Mouse (Mus musculus): ENCODE data around the gene Slc6a17. TPM values are rescaled to one million over a fixed set of nuclear protein-coding genes. Genes with fewer than 3 reads are reported as not detected.

The Slc6a17 gene
- polyA plus RNA-seq, 1 experiment from 2014 or later: 1.7 TPM

DNA sequence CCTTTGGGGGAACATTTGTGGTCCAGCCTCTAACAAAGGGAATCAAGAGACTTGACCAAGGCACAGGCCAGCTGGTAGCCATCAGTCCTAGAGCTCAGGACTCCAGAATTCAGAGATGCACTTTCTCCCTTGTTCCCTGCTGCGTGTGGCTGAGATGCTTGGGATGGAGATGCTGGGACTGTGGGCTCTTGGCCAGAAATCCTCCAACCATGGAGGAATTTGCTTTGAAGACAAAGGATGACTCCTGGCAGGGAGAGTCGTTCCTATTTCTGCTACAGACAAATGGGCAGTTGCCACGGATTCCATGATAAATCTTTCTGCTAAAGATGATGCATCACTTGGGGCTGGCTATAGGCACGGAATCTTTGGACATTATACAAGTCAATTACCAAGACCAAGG, 15.7 kb upstream of the Slc6a17 start:
- H3K36me3 ChIP-seq (ENCODE audit: control insufficient read depth, insufficient read depth, low read length): no peaks in the 10 kb centered on the region
- no peak overlapping the region for H3K9ac ChIP-seq (ENCODE audit: low read length)
- 56% methylated on average over 4 of the region's 4 CpGs for WGBS
- no peak for ATAC-seq (ENCODE audit: low FRiP score, low TSS enrichment)
- no peak for DNase-seq (ENCODE audit: low spot score)
- no peak overlapping the region for H3K4me2 ChIP-seq (replicated peaks; ENCODE audit: low read depth)
- no peak overlapping the region for H3K27ac ChIP-seq (replicated peaks)
- no peak overlapping the region for H3K4me3 ChIP-seq (ENCODE audit: low read depth, low read length)
- no peaks in the 10 kb centered on the region for H3K9me3 ChIP-seq (ENCODE audit: control insufficient read depth, low read length)
- TF ChIP-seq CTCF (IDR thresholded peaks at IDR 0.05; ENCODE audit: low read depth): no peak
- TF ChIP-seq EP300 (optimal IDR thresholded peaks at IDR 0.05): no peak
- no peaks in the 10 kb centered on the region for H3K27me3 ChIP-seq (ENCODE audit: control insufficient read depth, insufficient read depth, low read length)
- H3K4me1 ChIP-seq (replicated peaks; ENCODE audit: control insufficient read depth, insufficient read depth): no peaks in the 10 kb centered on the region

- H3K27ac ChIP-seq (replicated peaks): no peak overlapping the region
- 73% methylated on average over 5 of the region's 5 CpGs for WGBS
- TF ChIP-seq CTCF (IDR thresholded peaks at IDR 0.05; ENCODE audit: low read depth): no peak
- TF ChIP-seq EP300 (optimal IDR thresholded peaks at IDR 0.05): no peak
Observed at GRCm38 (mm10) chr3:107530581-107530980, 12.8 kb upstream of the Slc6a17 start.

GRCm38 (mm10) chr3:107529182-107529581, 11.4 kb upstream of the Slc6a17 start:
- WGBS: 71% methylated on average over 5 of the region's 5 CpGs

More at GRCm38 (mm10) chr3:107530581-107530980, 12.8 kb upstream of the Slc6a17 start:
- Histone ChIP-seq H3K27me3 (ENCODE audit: control insufficient read depth, insufficient read depth, low read length) (no peaks in the 10 kb centered on the region), H3K4me1 (replicated peaks; ENCODE audit: control insufficient read depth, insufficient read depth) (no peaks in the 10 kb centered on the region), H3K9ac (ENCODE audit: low read length) (no peak overlapping the region), H3K4me2 (replicated peaks; ENCODE audit: low read depth) (no peak overlapping the region), H3K4me3 (ENCODE audit: low read depth, low read length) (no peak overlapping the region), H3K9me3 (ENCODE audit: control insufficient read depth, low read length) (no peaks in the 10 kb centered on the region), H3K36me3 (ENCODE audit: control insufficient read depth, insufficient read depth, low read length) (no peaks in the 10 kb centered on the region)
- DNase-seq (ENCODE audit: low spot score) (no peak), ATAC-seq (ENCODE audit: low FRiP score, low TSS enrichment) (no peak)

DNA sequence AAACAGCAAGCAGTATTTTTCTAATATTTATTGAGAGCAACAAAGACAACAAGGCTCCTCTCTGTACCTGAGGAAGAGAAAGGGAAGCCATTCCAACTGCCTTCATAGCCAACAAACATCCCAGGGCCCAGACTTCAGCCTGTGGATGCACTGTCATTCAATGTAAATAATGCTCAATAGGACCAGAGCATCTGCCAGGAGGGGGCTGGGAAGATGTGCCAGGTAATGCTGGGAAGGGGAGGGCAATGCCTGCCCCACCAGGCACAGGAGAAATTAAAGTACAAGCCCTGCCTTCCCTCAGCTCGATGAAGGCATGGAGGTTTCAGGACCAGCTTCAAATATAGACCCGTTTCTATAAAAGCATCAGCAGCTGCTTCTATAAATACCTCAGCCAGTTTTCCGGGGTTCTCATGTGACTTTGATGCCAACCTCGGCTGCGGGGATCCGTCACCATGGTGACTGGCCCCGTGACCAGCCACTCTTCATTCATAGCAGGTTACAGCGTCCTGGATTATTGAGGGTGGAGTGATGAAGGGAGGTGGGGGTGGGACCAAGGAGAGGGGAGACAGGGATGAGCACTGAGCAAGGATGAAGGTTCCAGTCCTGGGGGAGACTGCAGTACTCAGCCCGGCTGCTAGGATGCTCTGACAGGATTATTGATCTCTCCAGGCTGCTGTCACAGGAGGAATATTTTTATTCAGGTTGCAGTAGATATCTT, 10.7 kb upstream of the Slc6a17 start:
- no peak for ATAC-seq (ENCODE audit: low FRiP score, low TSS enrichment)
- 20% methylated on average over 9 of the region's 9 CpGs for WGBS
- TF ChIP-seq CTCF (IDR thresholded peaks at IDR 0.05; ENCODE audit: low read depth) (no peak), EP300 (optimal IDR thresholded peaks at IDR 0.05) (no peak)
- Histone ChIP-seq H3K36me3 (ENCODE audit: control insufficient read depth, insufficient read depth, low read length) (no peaks in the 10 kb centered on the region), H3K27ac (replicated peaks) (no peak overlapping the region), H3K4me1 (replicated peaks; ENCODE audit: control insufficient read depth, insufficient read depth) (no peaks in the 10 kb centered on the region), H3K9me3 (ENCODE audit: control insufficient read depth, low read length) (no peaks in the 10 kb centered on the region), H3K4me3 (ENCODE audit: low read depth, low read length) (no peak overlapping the region), H3K27me3 (ENCODE audit: control insufficient read depth, insufficient read depth, low read length) (no peaks in the 10 kb centered on the region), H3K9ac (ENCODE audit: low read length) (no peak overlapping the region), H3K4me2 (replicated peaks; ENCODE audit: low read depth) (no peak overlapping the region)
- DNase-seq (ENCODE audit: low spot score): no peak

More at GRCm38 (mm10) chr3:107529182-107529581, 11.4 kb upstream of the Slc6a17 start:
- no peak overlapping the region for H3K4me2 ChIP-seq (replicated peaks; ENCODE audit: low read depth)
- no peaks in the 10 kb centered on the region for H3K36me3 ChIP-seq (ENCODE audit: control insufficient read depth, insufficient read depth, low read length)
- no peaks in the 10 kb centered on the region for H3K4me1 ChIP-seq (replicated peaks; ENCODE audit: control insufficient read depth, insufficient read depth)
- H3K4me3 ChIP-seq (ENCODE audit: low read depth, low read length): no peak overlapping the region
- TF ChIP-seq EP300 (optimal IDR thresholded peaks at IDR 0.05): no peak
- no peak for TF ChIP-seq CTCF (IDR thresholded peaks at IDR 0.05; ENCODE audit: low read depth)
- H3K27ac ChIP-seq (replicated peaks): no peak overlapping the region
- no peaks in the 10 kb centered on the region for H3K27me3 ChIP-seq (ENCODE audit: control insufficient read depth, insufficient read depth, low read length)
- H3K9ac ChIP-seq (ENCODE audit: low read length): no peak overlapping the region
- no peaks in the 10 kb centered on the region for H3K9me3 ChIP-seq (ENCODE audit: control insufficient read depth, low read length)
- ATAC-seq (ENCODE audit: low FRiP score, low TSS enrichment): no peak
- no peak for DNase-seq (ENCODE audit: low spot score)

GRCm38 (mm10) chr3:107524547-107524946, 6.7 kb upstream of the Slc6a17 start:
- H3K4me1 ChIP-seq (replicated peaks; ENCODE audit: control insufficient read depth, insufficient read depth): no peaks in the 10 kb centered on the region
- no peak overlapping the region for H3K9ac ChIP-seq (ENCODE audit: low read length)
- H3K27ac ChIP-seq (replicated peaks): no peak overlapping the region
- WGBS: 71% methylated on average over 6 of the region's 6 CpGs
- H3K4me3 ChIP-seq (ENCODE audit: low read depth, low read length): no peak overlapping the region
- H3K27me3 ChIP-seq (ENCODE audit: control insufficient read depth, insufficient read depth, low read length): no peaks in the 10 kb centered on the region
- no peaks in the 10 kb centered on the region for H3K9me3 ChIP-seq (ENCODE audit: control insufficient read depth, low read length)
- TF ChIP-seq CTCF (IDR thresholded peaks at IDR 0.05; ENCODE audit: low read depth) (no peak), EP300 (optimal IDR thresholded peaks at IDR 0.05) (no peak)
- ATAC-seq (ENCODE audit: low FRiP score, low TSS enrichment) (no peak), DNase-seq (ENCODE audit: low spot score) (no peak)
- no peak overlapping the region for H3K4me2 ChIP-seq (replicated peaks; ENCODE audit: low read depth)
- no peaks in the 10 kb centered on the region for H3K36me3 ChIP-seq (ENCODE audit: control insufficient read depth, insufficient read depth, low read length)

DNA sequence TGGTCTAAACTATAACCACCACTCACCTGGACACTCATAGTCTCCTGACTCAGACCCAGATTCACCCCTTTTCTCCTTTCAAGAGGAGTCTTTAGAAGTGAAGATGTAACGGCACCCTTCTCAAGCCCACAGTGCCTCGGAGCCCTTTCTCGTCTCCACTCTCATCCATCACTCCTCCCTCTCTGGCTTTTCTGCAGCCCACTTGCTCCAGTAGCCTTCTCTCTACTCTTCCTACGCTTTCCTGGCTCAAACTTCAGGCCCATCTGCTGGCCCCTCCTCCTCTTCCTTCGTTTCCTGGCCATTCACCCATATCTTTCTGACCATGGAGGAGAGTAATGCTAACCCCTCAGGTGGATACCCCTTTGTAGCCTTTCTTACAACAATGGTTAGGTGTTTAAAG, 3.1 kb upstream of the Slc6a17 start:
- Histone ChIP-seq H3K4me2 (replicated peaks; ENCODE audit: low read depth) (no peak overlapping the region), H3K36me3 (ENCODE audit: control insufficient read depth, insufficient read depth, low read length) (no peaks in the 10 kb centered on the region), H3K9me3 (ENCODE audit: control insufficient read depth, low read length) (no peaks in the 10 kb centered on the region), H3K9ac (ENCODE audit: low read length) (no peak overlapping the region), H3K27ac (replicated peaks) (no peak overlapping the region), H3K4me1 (replicated peaks; ENCODE audit: control insufficient read depth, insufficient read depth) (peaks cover 2% of the 10 kb centered on the region; the same call in 1 of the 2 replicates), H3K4me3 (ENCODE audit: low read depth, low read length) (no peak overlapping the region), H3K27me3 (ENCODE audit: control insufficient read depth, insufficient read depth, low read length) (peaks cover 4% of the 10 kb centered on the region; the same call in 1 of the 2 replicates)
- ATAC-seq (ENCODE audit: low FRiP score, low TSS enrichment): no peak
- no peak for DNase-seq (ENCODE audit: low spot score)
- TF ChIP-seq EP300 (optimal IDR thresholded peaks at IDR 0.05) (no peak), CTCF (IDR thresholded peaks at IDR 0.05; ENCODE audit: low read depth) (no peak)
- WGBS: 71% methylated on average over 5 of the region's 5 CpGs

Measured in stomach, postnatal 0 days (tissue).